Mouse (Mus musculus) gastrocnemius, postnatal 25 days (tissue): Measurements from ENCODE around the gene Zfp553. TPM values are rescaled to one million over a fixed set of nuclear protein-coding genes. Genes with fewer than 3 reads are reported as not detected.

Experiments
- DNase-seq: peaks from one replicate; pipeline ENCODE4 v3.0.0; 2022
- total RNA-seq, 2 experiments: library from RNA; stranded (reverse); gene quantifications; 1 replicate in 1 of 2; 2 replicates in 1 of 2; pipeline ENCODE4 v1.2.3; 2021

The Zfp553 gene
- total RNA-seq, 2 experiments from 2014 or later: 4.0 to 4.2 TPM

DNA sequence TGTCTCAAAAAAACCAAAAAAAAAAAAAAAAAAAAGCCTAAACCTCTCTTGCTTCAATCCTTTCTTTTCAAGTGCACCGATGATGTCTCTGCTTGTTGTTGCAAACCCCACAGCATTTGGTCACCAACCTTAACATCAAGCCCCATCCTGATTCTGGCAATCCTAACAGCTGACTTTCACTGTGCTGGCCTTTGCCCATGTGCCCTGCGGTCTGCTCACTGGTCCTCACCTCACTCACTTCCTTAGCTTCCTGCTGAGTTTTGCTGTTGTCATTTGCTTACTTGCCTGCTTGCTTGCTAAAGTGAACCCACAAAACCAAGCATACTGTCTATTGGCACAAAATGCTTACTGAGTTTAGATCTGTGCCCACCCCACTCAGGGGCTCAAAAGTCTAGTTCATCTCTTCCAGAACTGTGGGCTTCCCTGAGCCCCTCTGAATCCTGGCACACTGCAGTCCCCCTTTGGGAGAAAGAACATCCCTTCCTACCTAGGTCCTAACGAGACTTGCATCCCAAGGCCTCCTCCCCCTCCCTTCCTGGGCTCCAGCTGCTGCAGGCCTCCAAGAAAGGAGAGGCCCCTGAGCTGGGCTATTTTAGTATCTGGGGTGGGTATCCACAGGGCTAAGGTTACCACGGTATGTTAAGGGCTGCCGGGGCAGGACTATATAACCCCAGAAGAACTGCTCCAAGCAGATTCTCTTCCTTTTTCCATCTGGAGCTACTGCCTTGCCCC is 21.7 kb upstream of the Zfp553 start:
- peak; percentile 80 for DNase-seq

DNA sequence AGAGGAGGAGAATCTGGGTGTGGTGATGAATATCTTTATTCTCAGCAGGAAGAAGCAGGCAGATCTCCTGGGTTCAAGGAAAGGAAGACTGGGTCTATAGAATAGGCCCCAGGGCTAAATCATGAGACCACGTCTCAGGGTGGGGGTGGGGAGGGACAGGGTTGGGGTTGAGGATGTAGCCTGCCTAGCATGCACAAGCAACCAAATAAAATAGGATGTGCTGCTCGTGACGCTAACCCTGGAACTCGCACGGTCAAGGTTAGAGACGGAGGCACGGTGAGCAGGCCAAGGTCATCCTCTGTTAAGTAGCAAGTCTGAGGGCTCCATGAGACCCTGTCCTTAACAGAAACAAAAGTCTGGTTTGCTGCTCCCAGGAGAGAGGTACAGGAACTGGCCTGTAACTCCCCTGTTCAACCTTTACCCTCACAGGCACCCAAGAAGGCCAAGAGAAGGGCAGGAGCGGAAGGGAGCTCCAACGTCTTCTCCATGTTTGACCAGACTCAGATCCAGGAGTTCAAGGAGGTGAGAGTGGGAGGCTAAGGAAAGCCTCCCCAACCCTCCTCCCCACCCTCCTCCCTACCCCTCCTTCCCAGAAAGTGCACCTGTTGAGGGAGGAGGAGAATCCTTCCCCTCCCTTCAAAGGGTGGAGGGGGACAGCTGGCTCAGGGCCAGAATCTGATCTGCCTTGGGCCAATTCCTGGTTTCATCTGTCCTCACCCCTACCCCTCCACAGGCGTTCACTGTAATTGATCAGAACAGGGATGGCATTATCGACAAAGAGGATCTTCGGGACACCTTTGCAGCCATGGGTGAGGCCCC is 20.2 kb upstream of the Zfp553 start:
- no peak for DNase-seq

DNA sequence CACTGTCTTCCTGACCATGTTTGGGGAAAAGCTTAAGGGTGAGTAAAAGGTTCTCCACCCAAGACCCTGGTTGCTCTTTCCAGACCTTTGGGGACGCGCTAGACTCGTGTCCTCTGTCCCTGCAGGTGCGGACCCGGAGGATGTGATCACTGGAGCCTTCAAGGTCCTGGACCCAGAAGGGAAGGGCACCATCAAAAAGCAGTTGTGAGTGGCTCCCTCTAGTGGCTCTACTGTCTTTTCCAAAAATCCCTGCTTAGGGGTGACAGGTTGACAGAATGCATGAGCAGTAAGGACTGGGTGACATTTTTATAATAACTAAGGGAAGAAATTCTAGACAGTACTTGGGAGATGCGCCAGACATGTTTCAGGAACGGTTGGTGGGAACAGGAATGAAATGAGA is 19.4 kb upstream of the Zfp553 start:
- no peak for DNase-seq

DNA sequence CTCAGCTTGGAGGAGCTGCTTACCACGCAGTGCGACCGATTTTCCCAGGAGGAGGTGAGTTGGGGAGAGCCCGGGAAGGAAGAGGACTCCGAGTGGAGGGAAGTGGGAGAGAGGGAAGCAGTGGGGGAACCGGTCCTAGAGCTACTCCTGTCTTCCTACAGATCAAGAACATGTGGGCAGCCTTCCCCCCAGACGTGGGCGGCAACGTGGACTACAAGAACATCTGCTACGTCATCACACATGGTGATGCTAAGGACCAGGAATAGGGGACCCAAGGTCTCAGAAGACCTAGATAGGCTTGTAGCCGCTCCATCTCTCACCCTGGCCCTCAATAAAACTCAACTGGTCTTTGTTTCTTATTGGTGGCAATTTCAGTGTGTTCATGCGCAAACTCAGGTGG is 18.9 kb upstream of the Zfp553 start:
- no peak for DNase-seq

DNA sequence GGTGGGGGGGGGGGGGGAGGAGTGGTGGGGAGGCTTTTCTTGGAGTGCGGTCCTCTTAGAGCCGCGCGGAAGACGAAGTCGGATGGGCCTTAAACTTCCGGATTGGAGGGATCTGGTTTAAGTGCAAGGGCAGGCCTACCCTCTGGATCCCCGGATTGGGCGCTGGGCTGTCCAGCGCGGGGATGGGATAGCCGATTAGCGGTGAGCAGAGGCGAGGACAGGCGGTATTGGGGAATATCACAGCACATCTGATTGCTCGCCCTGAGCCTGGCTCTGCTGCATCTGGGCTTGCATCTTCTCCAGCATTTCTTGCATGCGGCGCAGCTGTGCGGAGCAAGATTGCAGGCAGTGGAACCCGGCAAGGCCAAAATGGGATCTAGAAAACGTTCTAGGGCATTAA is 18.3 kb upstream of the Zfp553 start:
- no peak for DNase-seq

DNA sequence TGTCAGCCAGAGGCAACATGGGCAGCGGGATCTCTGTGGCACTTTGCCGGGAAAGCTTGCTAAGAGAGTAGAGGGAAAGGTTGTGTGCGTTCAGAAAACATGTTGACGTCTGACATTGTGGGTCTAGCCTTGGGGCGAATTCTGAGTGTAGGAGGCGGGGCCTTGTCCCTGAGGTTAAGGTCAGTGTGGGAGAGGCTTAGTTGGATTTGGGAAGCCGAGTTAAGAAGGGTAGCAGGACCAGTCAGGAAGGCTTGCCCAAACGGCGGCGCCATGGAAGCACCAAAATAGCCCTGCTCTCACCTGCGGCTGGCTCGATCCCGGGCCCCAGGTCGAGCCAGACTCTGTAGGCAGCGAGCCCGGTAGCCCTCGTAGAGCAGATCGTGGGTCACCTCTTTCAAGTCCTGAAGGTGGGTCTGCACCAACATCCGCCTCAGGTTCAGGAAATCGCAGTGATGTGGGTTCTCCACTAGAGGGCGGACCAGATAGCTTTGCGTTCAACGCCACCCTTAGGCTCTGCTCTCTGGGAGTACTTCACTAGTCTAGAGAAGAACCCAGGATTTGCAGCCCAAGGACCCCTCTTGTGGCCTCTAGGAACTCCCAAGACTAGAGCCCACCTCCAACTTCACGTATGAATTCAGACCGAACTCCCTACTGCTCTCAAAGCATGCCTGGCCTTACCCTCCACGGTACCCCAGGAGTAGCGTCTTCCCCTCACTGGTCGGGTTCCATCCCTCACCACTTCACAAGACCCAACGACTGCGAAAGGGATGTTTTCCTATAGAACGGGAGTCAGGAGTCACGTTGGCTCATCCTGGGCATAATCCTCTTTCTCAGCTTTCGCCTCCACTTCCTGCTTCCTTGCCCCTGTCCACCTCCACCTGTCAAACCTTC is 17.6 kb upstream of the Zfp553 start:
- DNase-seq: peak; percentile 80

DNA sequence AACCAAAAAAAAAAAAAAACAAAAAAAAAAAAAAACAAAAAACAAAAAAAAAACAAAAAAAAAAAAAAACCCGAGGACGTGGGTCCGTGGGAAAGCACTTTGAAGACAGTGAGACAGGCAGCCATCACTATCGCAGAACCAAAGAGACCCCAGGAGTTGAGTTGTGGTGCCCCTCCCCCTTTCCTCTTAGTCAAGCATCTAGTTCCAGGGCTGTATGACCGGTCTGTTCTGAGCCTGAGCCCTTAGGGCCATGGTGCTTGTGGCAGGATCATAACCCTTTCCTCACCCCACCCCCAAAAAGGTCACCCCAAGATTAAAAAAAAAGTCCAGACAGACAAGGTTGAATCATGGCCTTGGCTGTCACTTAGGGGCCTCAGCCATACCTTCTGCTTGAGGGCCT is 16.6 kb upstream of the Zfp553 start:
- no peak for DNase-seq

DNA sequence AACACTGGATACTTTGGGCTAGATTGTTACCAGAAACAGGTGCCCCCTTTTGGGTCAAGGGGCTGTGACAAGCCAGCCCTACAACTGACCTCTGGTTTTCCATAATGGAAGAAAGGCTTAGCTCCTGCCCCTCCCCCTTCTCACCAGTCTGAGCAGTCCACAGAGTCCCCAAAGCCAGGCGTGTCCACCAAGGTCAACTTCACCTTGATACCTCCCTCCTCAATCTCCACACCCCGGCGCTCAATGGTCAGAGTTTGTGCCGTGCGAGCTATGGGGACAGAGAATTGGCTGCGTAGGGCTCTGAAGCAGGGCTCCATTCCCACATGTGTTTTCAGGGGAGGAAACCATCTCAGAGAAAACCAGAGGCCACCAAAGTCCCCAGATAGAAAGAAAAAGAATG is 15.4 kb upstream of the Zfp553 start:
- no peak for DNase-seq

DNA sequence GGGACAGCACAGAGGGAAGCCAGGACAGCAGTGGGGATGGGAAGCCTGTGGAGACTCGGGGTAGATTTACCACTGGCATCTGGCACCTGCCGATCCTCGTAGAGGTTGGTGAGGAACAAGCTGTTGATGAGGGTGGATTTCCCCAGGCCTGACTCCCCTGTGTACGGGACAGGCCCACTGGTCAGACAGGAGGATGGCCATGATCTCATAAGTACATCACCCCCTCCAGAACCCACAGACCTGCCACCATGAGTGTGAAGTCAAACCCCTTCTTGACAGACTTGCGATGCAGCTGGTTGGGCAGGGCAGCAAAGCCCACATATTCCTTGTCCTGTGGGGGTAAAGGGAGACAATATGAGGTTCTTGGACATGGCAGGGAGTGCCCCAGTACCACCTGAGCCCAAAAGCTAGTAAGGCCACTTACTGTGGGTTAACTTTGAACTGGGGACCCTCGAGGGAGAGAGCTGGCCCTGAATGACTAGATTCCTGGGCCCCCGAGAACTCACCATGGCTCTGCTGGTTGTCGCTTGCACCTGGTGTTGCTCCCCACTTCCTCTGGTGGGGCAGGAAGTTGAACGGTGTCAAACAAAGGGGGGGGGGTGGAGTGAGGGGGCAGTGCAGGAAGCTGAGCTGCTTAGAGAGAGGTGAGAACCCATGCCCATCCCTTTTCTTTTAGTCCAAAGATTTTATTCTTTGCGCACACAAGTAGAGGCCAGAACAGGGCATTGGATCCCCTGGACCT is 14.8 kb upstream of the Zfp553 start:
- no peak for DNase-seq

DNA sequence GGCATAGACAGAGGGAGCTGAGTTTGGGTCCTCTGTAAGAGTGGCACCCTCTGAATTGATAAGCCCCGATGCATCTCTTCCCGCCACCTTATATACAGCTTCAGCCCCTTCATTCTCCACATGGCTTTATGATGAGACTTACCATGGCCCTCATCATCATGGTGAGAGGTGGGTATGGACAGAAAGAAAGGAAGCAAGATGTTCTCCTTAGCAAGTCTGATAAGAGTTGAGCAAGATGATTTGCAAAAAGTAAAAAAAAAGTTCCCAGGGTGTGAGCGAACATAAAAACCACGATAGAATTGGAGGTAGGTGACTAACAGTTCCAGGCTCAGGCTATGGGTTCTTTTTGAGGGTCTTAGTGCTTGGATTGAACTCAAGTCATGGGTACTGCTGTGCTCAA is 14.2 kb upstream of the Zfp553 start:
- DNase-seq: no peak

DNA sequence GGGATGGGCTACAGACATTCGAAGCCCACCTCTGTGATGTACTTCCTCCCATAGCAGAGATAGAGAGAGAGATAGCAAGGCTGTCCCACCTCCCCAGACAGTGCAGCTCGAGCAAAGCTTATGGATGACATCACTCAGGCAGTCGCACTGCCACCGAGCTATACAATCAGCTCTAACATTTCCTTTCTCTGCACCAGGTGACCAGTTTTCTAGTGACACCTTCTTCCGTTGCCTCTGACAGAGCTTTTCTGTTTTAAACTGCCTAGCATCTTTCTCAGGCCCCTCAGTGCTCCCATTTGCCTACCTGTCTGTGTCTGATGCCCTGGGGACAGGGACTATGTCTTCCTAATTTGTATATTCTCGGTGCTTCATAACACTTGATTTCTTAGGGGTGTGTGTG is 12.4 kb upstream of the Zfp553 start:
- no peak for DNase-seq

DNA sequence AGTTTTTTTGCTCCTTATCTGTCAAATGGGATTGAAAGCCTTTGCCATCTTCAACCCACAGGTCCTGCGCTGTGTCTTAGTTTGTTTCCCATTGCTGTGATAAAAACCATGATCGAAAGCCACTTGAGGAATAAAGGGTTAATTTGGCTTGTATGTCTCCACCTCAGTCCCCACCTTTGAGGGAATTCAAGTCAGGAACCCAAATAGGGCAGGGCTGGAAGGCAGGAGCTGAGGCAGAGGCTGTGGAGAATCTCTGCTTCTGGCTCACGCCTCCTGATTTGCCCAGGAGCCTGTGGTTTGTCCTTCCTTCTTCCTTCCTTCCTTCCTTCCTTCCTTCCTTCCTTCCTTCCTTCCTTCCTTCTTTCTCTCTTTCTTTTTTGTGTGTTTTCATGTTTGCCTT is 9.8 kb upstream of the Zfp553 start:
- DNase-seq: no peak

DNA sequence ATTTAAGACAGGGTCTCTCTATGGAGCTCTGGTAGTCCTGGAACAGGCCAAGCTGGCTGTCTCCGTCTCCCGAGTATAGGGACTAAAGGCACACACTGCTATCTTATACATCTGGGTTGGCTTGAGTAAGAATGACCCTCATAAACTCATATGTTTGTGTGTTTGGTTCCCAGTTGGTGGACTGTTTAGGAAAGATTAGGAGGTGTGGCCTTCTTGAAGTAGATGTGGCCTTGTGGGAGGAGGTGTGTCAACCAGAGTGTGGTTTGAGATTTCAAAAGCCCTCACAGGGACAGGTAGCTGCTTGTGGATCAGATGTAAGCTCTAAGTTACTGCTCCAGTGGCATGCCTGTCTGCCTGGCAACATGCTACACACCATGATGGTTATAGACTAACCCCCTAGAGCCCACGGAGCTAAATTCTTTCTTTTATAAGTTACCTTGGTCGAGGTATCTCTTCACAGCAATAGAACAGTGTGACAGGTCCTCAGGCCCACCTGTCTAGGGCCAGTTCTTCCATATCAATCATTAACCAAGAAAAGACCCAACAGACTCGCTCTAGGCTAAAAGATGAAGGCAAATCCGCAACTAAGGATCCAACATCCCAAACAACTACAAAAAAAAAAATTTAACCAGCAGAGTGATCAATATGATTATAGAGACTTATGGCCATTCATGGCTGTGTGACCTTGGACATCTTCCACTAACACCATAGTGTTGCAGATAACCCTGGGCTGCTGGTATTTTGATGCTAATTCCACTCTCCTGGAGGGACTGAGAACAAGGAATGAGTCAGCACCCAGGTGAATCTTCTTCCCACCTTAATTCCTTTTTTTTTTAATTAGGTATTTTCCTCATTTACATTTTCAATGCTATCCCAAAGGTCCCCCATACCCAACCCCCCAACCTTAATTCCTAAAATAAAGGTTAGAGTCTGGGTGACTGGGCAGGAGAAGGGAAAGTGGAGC is 9.1 kb upstream of the Zfp553 start:
- DNase-seq: no peak

DNA sequence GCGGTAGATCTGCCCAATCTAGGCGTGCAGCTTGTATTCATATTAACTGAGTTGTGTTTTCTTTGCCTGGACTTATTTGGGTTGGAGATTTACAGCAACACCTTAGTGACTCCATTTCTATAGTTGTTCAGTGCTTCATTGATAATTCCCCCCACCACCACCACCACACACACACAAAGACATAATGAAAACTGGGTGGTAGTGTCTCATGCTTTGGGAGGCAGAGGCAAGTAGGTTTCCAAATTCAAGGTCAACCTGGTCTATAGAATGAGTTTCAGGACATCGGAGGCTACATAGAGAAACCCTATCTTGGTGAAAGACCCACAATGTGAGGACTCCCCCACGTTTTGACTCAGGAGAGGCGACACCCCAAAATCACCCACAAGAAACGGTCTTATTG is 8.2 kb upstream of the Zfp553 start:
- no peak for DNase-seq

DNA sequence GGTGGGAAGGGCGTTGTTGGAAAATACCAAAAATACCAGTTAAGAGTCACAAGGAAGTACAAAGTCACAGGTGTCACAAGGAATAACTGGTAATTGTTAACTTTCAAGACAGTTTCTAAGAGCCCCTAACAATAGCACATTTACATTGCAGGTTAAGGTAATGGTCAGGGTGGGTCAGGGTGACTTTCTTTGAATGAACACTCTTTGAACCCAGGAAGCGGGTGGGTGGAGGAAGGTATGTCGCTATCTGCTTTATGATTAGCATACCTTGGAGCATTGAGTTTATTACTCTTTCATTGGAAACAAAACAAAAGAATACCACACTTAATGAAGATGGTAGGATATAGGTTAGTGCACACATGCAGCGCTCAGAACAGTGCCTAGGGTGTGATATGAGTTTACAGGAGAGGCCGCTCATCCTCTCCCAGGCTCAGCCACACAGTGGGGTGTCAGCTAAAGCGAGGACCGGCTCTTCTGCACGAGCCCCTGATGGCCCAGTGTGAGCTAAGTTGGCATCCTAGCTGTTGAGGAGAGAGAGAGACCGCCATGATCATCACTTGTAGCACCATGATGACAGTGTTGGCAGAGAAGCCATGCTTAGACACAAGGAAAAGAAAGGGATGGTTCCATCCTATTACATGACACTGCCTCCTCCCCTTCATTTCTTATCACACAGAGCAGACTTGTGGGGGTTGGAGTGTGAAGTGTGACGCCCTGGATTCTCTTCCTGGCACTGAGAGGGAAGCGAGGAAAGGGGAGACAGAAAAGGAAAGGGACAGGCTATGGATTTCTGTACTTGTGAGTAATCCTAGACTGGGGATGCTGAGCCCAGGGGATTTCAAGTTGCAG is 7.5 kb upstream of the Zfp553 start:
- no peak for DNase-seq

DNA sequence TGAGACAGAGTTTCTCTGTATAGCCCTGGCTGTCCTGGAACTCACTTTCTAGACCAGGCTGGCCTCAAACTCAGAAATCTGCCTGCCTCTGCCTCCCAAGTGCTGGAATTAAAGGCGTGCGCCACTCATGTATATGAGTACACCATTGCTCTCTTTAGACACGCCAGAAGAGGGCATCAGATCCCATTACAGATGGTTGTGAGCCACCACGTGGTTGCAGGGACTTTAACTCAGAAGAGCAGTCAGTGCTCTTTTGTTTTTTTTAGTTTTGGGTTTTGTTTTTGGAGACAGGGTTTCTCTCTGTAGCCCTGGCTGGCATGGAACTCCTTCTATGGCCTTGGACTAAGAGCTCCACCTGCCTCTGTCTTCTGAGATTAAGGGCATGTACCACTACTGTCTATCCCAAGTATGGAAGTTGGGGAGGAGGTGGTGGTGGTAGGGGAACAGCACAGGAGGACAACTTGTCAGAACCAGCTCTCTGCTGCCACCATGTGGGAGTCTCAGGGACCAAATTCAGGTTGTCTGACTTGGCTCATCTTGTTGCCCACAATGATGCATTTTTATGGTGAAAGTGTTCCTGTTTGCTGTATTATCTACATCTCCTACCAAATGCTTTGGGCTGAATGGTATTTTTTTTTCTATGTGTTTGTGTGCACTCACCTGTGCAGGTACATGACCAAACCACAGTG is 4.1 kb upstream of the Zfp553 start:
- peak; percentile 72 for DNase-seq

DNA sequence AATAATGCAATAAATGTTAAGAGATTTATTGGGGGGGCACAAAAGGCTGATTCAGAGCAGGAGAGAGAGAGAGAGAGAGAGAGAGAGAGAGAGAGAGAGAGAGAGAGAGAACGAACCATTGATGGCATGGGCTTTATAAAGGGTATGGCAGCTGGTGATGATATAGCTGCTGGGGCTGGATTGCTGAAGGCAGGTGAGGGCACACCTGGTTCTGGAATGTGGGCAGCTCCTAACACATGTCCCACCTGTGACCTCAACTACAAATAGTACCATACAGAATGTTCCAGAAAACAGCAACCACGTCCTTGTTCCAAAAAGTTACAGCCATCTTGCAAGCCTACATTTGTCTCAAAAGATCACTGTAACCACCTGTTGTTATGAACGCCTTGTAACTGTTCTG is 1.5 kb upstream of the Zfp553 start:
- no peak for DNase-seq

DNA sequence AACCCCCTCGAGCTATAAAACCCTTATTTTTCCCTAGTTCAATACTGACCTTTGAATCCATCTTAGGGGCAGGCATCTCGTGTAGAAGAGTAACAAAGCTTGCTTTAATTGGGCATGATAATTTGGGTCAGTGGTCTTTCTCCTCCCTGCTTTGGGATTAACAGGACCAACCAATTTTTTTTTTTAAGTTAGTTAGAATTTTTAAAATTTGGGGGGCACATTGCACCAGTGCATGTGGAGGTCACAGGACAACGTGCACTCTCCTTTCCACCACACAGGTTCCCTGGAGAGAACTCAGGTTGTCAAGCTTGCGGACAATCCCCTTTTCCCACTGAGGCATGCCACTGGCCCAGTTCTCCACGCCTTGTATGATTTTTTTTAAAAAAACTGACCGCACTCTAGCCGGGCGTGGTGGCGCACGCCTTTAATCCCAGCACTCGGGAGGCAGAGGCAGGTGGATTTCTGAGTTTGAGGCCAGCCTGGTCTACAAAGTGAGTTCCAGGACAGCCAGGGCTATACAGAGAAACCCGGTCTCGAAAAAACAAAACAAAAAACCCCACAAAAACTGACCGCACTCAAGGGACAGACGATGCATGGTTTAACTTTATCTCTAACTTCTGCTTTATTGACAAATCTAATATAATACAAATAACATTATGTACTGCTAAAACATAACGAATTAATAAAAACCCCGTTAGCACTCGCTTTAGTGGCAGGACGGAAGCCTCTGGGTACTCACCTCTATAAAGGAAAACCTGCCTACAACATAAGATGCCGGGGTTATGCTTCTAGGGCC is 837 bp upstream of the Zfp553 start:
- DNase-seq: no peak
